Comparison of ENCODE assay signal across 20 mouse cellular contexts in genomic region chr13:40943936-40944335, GRCm38 (mm10). TPM values are rescaled to one million over a fixed set of nuclear protein-coding genes. Genes with fewer than 3 reads are reported as not detected.
DNase-seq lines count a peak whose midpoint lies in the region; ATAC-seq and TF ChIP-seq lines count a peak whose summit lies in the region.
"Had no signal": no experiment of that assay in that cellular context is flagged by ENCODE, and none has a peak within 500 bp of the region (broad histone marks: within the 10 kb centered on the region; RNA-seq: fewer than 3 reads in every experiment).

No protein-coding gene starts in this region.

- peak; percentile 28; the same call in 1 of the 2 replicates for TF ChIP-seq EP300 in ES-Bruce4 (IDR thresholded peaks at IDR 0.05; ENCODE audit: insufficient read depth, low read depth, low read length)

- no peak overlapping the region for H3K9ac ChIP-seq in forebrain, embryonic 11.5 days (ENCODE audit: low read length)
- no peak overlapping the region for H3K9ac ChIP-seq in forebrain, embryonic 12.5 days
- H3K9ac ChIP-seq in intestine, embryonic 15.5 days: no peak overlapping the region
- H3K9ac ChIP-seq in intestine, postnatal 0 days (ENCODE audit: low read depth, low read length): no peak overlapping the region
- peak overlapping the region; percentile 27 for H3K9ac ChIP-seq in ES-Bruce4 (ENCODE audit: low read depth, poor library complexity, severe bottlenecking)
- H3K9ac ChIP-seq: forebrain, postnatal 0 days; limb, embryonic 12.5 days; liver, embryonic 12.5 days; lung, embryonic 15.5 days had no signal

- H3K4me3 ChIP-seq in forebrain, embryonic 11.5 days (ENCODE audit: low read depth, low read length): no peak overlapping the region
- no peak overlapping the region for H3K4me3 ChIP-seq in forebrain, embryonic 12.5 days (replicated peaks)
- no peak overlapping the region for H3K4me3 ChIP-seq in intestine, embryonic 15.5 days (replicated peaks)
- no peak overlapping the region for H3K4me3 ChIP-seq in intestine, postnatal 0 days (ENCODE audit: low read depth, low read length)
- no peak overlapping the region for H3K4me3 ChIP-seq in ES-Bruce4 (ENCODE audit: low read depth, low read length)
- H3K4me3 ChIP-seq: limb, embryonic 12.5 days; liver, embryonic 12.5 days; lung, embryonic 15.5 days; midbrain, embryonic 10.5 days had no signal

- TF ChIP-seq CTCF in intestine, postnatal 0 days (IDR thresholded peaks at IDR 0.05; ENCODE audit: low read depth): no peak
- TF ChIP-seq CTCF in ES-Bruce4 (IDR thresholded peaks at IDR 0.05; ENCODE audit: low read depth, low read length): no peak

- DNase-seq in forebrain, embryonic 11.5 days (ENCODE audit: low spot score): peak; percentile 31
- no peak for DNase-seq in right cerebral cortex, postnatal 10 days (ENCODE audit: low spot score in 2 of 2)
- no peak for DNase-seq in adrenal gland, postnatal 25 days
- DNase-seq: adrenal gland, postnatal 10 days; cerebellum, postnatal 10 days; forebrain, postnatal 0 days; kidney, adult 11 months; kidney, postnatal 14 days; retina, postnatal 1 day; right cerebral cortex, postnatal 4 days had no signal

- no peak for TF ChIP-seq POLR2A in ES-Bruce4 (IDR thresholded peaks at IDR 0.05; ENCODE audit: insufficient read depth, low read length)

- H3K9me3 ChIP-seq in forebrain, embryonic 11.5 days (ENCODE audit: control insufficient read depth, low read length): no peaks in the 10 kb centered on the region
- no peaks in the 10 kb centered on the region for H3K9me3 ChIP-seq in forebrain, embryonic 12.5 days
- no peaks in the 10 kb centered on the region for H3K9me3 ChIP-seq in intestine, embryonic 15.5 days
- no peaks in the 10 kb centered on the region for H3K9me3 ChIP-seq in intestine, postnatal 0 days (ENCODE audit: control insufficient read depth)
- H3K9me3 ChIP-seq in ES-Bruce4 (replicated peaks; ENCODE audit: control insufficient read depth, insufficient read depth, low read length, poor library complexity, severe bottlenecking): no peaks in the 10 kb centered on the region
- H3K9me3 ChIP-seq: limb, embryonic 12.5 days; liver, embryonic 12.5 days; lung, embryonic 15.5 days; midbrain, embryonic 10.5 days had no signal

- no peak overlapping the region for H3K27ac ChIP-seq in forebrain, embryonic 11.5 days (ENCODE audit: low read depth, low read length)
- no peak overlapping the region for H3K27ac ChIP-seq in forebrain, embryonic 12.5 days
- H3K27ac ChIP-seq in intestine, embryonic 15.5 days: no peak overlapping the region
- H3K27ac ChIP-seq in intestine, postnatal 0 days (ENCODE audit: low read depth, low read length): no peak overlapping the region
- peak overlapping the region; percentile 83 for H3K27ac ChIP-seq in ES-Bruce4 (ENCODE audit: insufficient read depth, low read length)
- H3K27ac ChIP-seq: limb, embryonic 12.5 days; liver, embryonic 12.5 days; lung, embryonic 15.5 days had no signal

- H3K4me1 ChIP-seq in forebrain, embryonic 11.5 days (replicated peaks; ENCODE audit: control insufficient read depth, insufficient read depth, low read length): no peaks in the 10 kb centered on the region
- peaks cover 7% of the 10 kb centered on the region for H3K4me1 ChIP-seq in forebrain, embryonic 12.5 days
- peaks cover 7% of the 10 kb centered on the region; the same call in 1 of the 2 replicates for H3K4me1 ChIP-seq in intestine, embryonic 15.5 days (replicated peaks)
- H3K4me1 ChIP-seq in intestine, postnatal 0 days (replicated peaks; ENCODE audit: control insufficient read depth, insufficient read depth, low read length): 0 out of 2 replicates have a peak, but pooled peaks cover 2% of the 10 kb centered on the region
- peaks cover 12% of the 10 kb centered on the region for H3K4me1 ChIP-seq in ES-Bruce4 (ENCODE audit: control insufficient read depth, insufficient read depth, low read length)

- H3K27me3 ChIP-seq in forebrain, embryonic 11.5 days (ENCODE audit: control insufficient read depth, insufficient read depth, low read length): no peaks in the 10 kb centered on the region
- no peaks in the 10 kb centered on the region for H3K27me3 ChIP-seq in forebrain, embryonic 12.5 days
- H3K27me3 ChIP-seq in intestine, embryonic 15.5 days (replicated peaks): no peaks in the 10 kb centered on the region
- no peaks in the 10 kb centered on the region for H3K27me3 ChIP-seq in intestine, postnatal 0 days (replicated peaks; ENCODE audit: control insufficient read depth, insufficient read depth, low read length)
- H3K27me3 ChIP-seq in ES-Bruce4 (ENCODE audit: control insufficient read depth, insufficient read depth, low read length, poor library complexity, severe bottlenecking): no peaks in the 10 kb centered on the region
- H3K27me3 ChIP-seq: limb, embryonic 12.5 days; liver, embryonic 12.5 days; lung, embryonic 15.5 days had no signal

- H3K4me2 ChIP-seq in forebrain, embryonic 11.5 days (ENCODE audit: low read depth, low read length, severe bottlenecking): no peak overlapping the region
- H3K4me2 ChIP-seq in forebrain, embryonic 12.5 days: no peak overlapping the region
- H3K4me2 ChIP-seq in intestine, embryonic 15.5 days (replicated peaks): no peak overlapping the region
- no peak overlapping the region for H3K4me2 ChIP-seq in intestine, postnatal 0 days (replicated peaks; ENCODE audit: low read depth)
- H3K4me2 ChIP-seq: limb, embryonic 12.5 days; liver, embryonic 12.5 days; lung, embryonic 15.5 days had no signal

- no peaks in the 10 kb centered on the region for H3K36me3 ChIP-seq in forebrain, embryonic 11.5 days (ENCODE audit: control insufficient read depth, insufficient read depth, low read length)
- H3K36me3 ChIP-seq in forebrain, embryonic 12.5 days (replicated peaks): no peaks in the 10 kb centered on the region
- no peaks in the 10 kb centered on the region for H3K36me3 ChIP-seq in intestine, embryonic 15.5 days
- no peaks in the 10 kb centered on the region for H3K36me3 ChIP-seq in intestine, postnatal 0 days (ENCODE audit: control insufficient read depth, insufficient read depth)
- peaks cover 9% of the 10 kb centered on the region for H3K36me3 ChIP-seq in ES-Bruce4 (ENCODE audit: control insufficient read depth, insufficient read depth, low read length, poor library complexity, severe bottlenecking)
- H3K36me3 ChIP-seq: limb, embryonic 12.5 days; liver, embryonic 12.5 days; lung, embryonic 15.5 days; midbrain, embryonic 10.5 days had no signal

- 68% methylated on average over 5 of the region's 5 CpGs for WGBS in forebrain, embryonic 11.5 days
- 68% methylated on average over 5 of the region's 5 CpGs for whole genome bisulfite sequencing in forebrain, embryonic 12.5 days
- 56% methylated on average over 5 of the region's 5 CpGs for WGBS in intestine, embryonic 15.5 days
- WGBS in intestine, postnatal 0 days: 58% methylated on average over 5 of the region's 5 CpGs

- ATAC-seq in forebrain, embryonic 11.5 days (replicated peaks; ENCODE audit: low FRiP score): no peak
- ATAC-seq in forebrain, embryonic 12.5 days (ENCODE audit: low FRiP score): no peak
- 0 out of 2 replicates have a peak, but pooled peaks have one; percentile 41 for ATAC-seq in intestine, embryonic 15.5 days
- no peak for ATAC-seq in intestine, postnatal 0 days
- peak; percentile 77 to 82 for ATAC-seq in hematopoietic stem cell, adult 5-6 weeks (replicated peaks in 1 of 2; ENCODE audit: insufficient read depth in 1 of 2, low FRiP score in 2 of 2, low TSS enrichment in 1 of 2, low read depth in 1 of 2, poor library complexity in 2 of 2, severe bottlenecking in 2 of 2)
- ATAC-seq: forebrain, postnatal 0 days; hindbrain, embryonic 16.5 days; liver, embryonic 12.5 days had no signal

RNA-seq across cellular contexts. Expression of gene Pak1ip1, which starts 56.9 kb away (rescaled TPM):
- 88.4 and 92.0 TPM in 2 replicates for polyA plus RNA-seq in forebrain, embryonic 11.5 days (2014; fragmentation: Nextera tagmentation; extraction: Ambion mirVana)
- 85.5 and 93.2 TPM in 2 replicates for polyA plus RNA-seq in forebrain, embryonic 12.5 days (2016; fragmentation: Nextera tagmentation; extraction: Ambion mirVana)
- polyA plus RNA-seq in intestine, embryonic 15.5 days (2015; fragmentation: Nextera tagmentation; extraction: Ambion mirVana): 78.8 and 86.0 TPM in 2 replicates
- 59.2 and 61.7 TPM in 2 replicates for polyA plus RNA-seq in intestine, postnatal 0 days (2015; fragmentation: Nextera tagmentation; extraction: Ambion mirVana)
- polyA plus RNA-seq in ES-Bruce4 (2011; ENCODE audit: insufficient read depth, insufficient read length, low read depth, missing spikeins): 79.0 and 79.4 TPM in 2 replicates
- 94.5 and 95.9 TPM in 2 replicates for total RNA-seq in hematopoietic stem cell, adult 5-6 weeks (2017)
- total RNA-seq in adrenal gland, postnatal 25 days (2021): 55.6 and 61.6 TPM in 2 replicates

Comparison
In these comparisons a context has a peak if more than half of its experiments do, and no peak if none do; other contexts are left out.
1. ATAC-seq: peak in intestine, embryonic 15.5 days (single experiment) and hematopoietic stem cell, adult 5-6 weeks (2 of 2); none in forebrain, embryonic 11.5 days (single experiment), forebrain, embryonic 12.5 days (single experiment) and intestine, postnatal 0 days (single experiment).